Mouse (Mus musculus) heart, adult 18-20 months (tissue): ENCODE results near the gene Frrs1. TPM values are rescaled to one million over a fixed set of nuclear protein-coding genes. Genes with fewer than 3 reads are reported as not detected.

ENCODE experiments used
- total RNA-seq, 2 experiments: library from RNA; stranded (reverse); gene quantifications; 2 replicates each; pipeline ENCODE4 v1.2.3; 2021

The Frrs1 gene
- total RNA-seq, 2 experiments from 2014 or later, result 2.6 to 4.8 TPM

Other genes with a start within 250 kb of the Frrs1 start
- 1 to 10 TPM; 4.8 to 5.3 TPM for gene Trmt13, start 244.9 kb upstream of the Frrs1 start, total RNA-seq
- gene Mfsd14a, start 196.8 kb upstream of the Frrs1 start, total RNA-seq, result 10 to 100 TPM; 15.9 to 18.4 TPM
- not detected for gene Gm43191, start 178.2 kb upstream of the Frrs1 start, total RNA-seq
- gene Slc35a3, start 146.6 kb upstream of the Frrs1 start, total RNA-seq, result 10 to 100 TPM; 10.7 to 11.1 TPM
- gene Agl, start 51.3 kb upstream of the Frrs1 start, total RNA-seq, result 100 to 1,000 TPM; 189 to 193 TPM
- gene 4930455H04Rik, start 108.8 kb downstream of the Frrs1 start, total RNA-seq, result under 1 TPM in 1 of 2 experiments, not detected in 1; 0.21 TPM
- 10 to 100 TPM; 46.9 to 50.3 TPM for gene Palmd, start 109.5 kb downstream of the Frrs1 start, total RNA-seq